Mouse (Mus musculus) urinary bladder, postnatal 14 days (tissue): ENCODE measurements around the gene Olfr1225.
"Not testable (repeated sequence)": the region's sequence is repeated elsewhere in the genome, so short reads cannot be mapped to it uniquely, and the experiment has no call there.

Experiments used
- DNase-seq: peaks from one replicate; pipeline ENCODE4 v3.0.0; 2021; ENCODE audit warnings: low spot score

Olfr1225 gene

DNA sequence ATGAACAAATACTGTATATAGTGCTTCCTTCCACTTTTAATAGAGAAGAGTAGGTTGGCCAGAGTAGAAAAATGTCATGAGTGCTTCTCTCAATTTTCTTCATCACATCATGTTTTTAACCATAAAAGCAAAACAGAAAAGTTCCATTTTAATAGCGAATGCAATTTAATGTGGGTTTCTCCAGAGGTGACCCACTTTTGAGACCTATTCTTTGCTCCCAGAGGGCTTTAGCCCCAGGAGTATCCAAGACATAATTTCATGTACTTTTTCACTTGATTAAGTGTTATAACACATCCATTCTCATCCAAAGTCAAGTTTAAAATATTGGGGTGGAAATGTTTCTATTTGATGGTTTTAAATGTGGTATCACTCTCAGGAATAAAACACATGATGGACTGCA, at the start of gene Olfr1225:
Olfr1225 (minus strand) TSS at position 101 of the 400 bp plus-strand sequence.
- DNase-seq, result no peak

DNA sequence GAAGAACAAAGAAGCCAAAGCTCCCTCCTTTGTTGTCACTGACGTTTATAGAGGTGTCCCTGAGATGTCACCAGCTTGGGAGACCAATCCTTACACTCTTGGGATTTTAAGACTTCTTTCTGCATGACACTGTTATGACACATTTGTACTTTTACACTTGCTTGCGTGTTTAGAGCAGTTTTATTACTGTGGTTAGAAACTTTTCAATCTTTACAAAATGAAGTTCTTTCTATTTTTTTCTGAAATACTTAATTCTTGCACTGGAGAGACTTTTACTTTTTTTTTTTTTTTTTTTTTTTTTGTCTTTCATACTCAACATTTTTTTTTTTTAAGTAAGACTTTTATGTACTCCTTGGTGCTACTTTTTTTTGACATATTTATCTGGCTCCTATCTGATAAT, 25.5 kb upstream of the Olfr1225 start, which contains the start of gene Olfr1226:
Olfr1226 (minus strand) TSS at position 101 of the 400 bp plus-strand sequence.
- no peak for DNase-seq

DNA sequence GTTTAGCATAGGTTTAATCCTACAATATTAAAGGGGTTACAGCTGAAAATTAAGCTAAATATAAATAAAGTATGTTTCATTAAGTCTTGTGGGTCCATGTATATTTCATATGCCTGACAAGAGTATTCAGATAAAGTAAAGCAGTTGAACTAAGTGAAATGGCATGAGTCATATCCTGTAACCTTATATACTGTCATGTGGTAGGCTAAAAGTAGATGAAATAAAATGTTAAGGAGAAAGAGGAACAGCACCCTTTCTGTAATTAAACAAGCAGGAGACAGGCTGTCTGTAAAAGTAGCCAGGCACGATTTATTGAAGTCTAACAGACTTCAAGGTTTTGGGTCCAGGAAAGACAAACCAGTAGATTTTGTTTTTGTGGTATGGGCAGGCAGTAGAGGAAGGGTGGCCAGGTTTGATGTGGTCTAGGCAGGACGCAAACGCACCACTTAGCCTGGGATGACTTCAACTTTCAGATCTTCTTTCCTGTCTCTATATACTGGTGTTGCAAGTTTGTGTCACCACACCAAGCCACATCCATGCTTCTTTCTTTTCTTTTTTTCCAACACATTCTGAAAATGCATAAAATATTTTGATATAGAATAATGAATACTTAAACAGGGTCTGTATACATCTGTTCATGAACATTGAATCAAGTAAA, 22.0 kb upstream of the Olfr1225 start:
- no peak for DNase-seq

DNA sequence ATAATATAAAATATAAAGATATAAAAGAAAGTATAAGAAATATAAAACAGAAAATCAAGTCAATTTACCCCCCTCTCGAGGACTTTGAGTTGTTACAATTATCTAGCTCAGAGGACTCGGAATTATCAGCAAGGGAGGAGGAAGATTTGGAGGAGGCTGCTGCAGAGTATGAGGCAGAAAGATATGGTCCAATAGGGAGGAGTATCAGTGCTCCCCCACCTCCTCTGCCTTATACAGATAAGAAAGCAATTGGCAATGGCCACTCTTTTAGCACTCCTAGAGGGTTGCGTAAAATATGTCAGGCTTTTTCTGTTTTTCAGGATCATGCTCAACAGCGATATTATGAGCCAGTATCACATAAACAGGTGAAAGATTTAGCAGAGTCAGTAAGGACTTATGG, 9.8 kb downstream of the Olfr1225 start:
- DNase-seq, result not testable (repeated sequence)

DNA sequence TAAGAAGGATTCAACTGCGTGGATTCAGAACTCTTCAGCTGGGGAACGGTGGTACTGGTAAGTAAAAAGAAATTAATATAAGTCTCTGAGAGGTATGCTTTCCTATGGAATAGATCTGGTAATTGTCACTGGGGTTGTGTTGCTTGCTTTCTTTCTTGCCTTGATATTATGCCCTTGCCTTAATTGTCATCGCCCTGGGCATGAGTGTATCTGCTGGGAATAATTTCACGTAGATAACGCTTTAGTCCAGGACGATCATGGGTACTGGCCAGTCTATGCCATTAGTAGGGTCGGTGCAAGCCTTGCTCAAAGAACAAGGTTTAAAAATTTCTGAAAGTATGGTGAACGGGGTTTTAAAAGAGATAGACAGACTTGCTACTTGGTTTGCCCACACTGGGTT, 10.5 kb downstream of the Olfr1225 start, which contains the start of gene Olfr1224-ps1:
Olfr1224-ps1 (minus strand) TSS at position 101 of the 400 bp plus-strand sequence.
- not testable (repeated sequence) for DNase-seq

DNA sequence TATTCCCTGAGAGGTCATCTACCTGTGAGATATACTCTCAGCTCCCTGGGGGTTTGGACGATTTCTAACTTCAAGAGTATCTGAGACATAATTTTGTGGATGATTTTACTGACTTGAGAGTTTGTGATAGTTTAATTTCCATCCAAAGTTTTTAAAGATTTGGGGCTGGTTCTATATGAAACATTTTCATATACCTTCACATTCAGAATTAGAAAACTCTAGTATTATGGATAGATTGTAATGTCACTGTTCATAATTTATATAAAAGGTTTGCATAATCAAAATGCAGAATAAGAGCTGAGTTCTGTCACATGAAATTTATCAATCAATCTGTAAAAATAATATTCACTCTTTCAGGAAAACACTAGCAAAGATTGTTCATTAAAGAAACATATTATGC, 23.0 kb downstream of the Olfr1225 start, which contains the start of gene Olfr1223:
Olfr1223 (minus strand) TSS at position 101 of the 400 bp plus-strand sequence.
- no peak for DNase-seq

DNA sequence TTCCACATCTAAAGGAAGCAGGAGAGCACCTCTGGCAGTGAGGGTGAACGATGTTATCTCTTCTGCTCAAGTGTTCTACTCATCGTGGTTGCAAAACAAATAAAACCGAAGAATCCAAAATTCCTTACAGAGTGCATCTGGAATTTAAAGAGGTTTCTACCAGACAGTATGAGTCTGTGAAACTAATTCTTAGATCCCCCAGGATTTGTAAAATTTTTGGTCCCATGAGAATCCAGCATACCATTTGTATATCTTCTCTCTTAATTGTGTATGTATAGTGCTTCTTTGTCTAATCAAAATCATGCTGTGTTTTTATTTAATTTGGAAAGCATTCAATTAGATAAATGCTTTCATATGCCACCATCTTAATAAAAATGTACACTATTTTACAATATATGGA, 41.5 kb downstream of the Olfr1225 start, which contains the start of gene Olfr1222:
Olfr1222 (minus strand) TSS at position 101 of the 400 bp plus-strand sequence.
- no peak for DNase-seq
